Mouse (Mus musculus): ENCODE results near the gene Ctsq.
"Not testable (repeated sequence)": the region's sequence is repeated elsewhere in the genome, so short reads cannot be mapped to it uniquely, and the experiment has no call there.

The Ctsq gene

DNA sequence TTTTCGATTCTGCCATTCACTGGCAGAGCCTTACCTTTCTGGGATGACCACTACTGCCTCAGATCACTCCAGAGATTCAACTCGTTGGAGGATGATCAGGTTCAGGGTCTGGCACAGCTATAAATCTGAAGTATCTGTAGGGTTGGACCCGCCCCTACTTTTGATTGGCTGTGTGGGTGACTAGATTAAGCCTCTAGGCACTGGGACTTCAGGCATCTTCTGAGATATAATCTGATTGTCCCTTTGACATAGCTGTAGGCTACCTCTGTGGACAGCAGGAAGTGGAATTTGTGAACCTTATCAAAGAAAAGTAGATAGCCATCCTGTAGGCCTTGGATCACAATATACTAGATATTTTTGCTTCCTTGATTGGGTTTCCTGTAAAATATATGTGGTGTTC is at the start of gene Ctsq:
TSS of gene Ctsq (minus strand) at position 101 of the 400 bp plus-strand sequence.
- no peak for DNase-seq

DNA sequence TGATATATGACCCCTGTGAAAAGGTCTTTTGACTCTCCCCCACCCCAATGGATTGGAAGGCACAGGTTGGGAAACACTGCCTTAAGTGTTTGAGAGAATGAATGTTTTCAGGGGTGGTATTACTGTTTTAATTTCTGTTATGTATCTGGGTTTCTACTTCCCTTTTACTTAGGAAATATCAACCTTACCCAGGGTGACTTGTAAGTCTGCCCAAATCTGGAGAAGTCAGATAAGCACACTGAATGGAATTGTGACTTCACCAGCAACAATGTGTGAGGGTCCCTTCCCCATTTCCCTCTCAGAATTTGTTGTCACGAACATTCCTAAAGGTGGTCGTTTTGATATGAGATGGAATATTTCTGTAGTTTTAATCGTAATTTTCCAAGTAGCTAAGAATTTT is 17.6 kb downstream of the Ctsq start:
- DNase-seq, result no peak

DNA sequence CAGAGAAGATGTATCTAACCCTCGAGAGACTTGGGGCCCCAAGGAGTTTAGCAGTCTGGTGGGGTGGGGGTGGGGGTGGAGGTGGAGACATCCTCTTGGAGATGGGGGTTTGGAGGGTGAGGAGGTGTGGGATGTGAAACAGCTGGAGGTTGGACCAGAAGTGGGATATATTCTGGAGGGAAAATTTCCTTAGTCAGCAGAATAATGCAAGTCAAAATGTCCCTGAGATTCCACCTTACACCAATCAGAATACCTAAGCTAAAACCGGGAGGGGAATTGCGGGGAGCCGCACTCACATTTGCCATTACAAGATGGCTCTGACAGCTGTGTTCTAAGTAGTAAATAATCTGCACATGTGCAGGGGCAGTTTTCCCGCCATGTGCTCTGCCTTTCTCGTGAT is 18.6 kb downstream of the Ctsq start:
- no peak for DNase-seq

DNA sequence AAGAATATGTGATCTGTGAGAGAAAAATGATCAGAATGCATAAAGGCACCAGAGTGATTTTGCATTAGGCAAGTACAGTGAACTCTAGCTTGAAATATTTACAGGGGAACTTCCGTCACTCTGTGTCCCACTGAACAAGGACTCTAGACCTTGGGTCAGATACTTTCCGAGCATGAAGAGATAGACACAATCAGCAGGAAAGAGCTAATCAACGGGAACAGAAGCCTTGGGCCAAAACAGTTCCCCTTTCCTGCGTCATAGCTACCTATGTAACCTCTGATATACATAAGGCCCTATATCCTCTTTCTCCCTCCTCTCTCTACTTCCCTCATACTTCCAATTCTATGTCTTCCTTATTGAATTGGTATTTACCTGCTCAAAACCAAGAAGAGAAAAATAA is 30.3 kb downstream of the Ctsq start:
- DNase-seq, result no peak

DNA sequence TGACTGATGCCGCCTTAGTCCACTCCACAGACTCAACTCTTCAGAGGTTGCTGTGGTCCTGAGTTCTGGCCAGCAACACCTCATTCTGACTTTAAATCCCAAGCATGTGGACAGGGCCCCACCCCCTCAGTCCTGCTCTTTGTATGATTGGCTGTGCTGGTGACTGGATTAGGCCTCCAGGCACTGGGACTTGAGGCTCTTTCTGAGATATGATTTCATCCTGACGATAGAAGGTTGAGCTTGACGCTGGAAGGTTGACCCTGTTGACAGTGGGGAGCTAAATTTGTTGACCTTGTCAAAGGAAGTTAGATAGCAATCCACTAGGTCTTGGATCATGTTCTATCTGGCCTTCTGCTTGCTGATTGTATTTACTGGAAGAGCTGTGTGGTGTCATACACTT is 34.6 kb downstream of the Ctsq start, which contains the start of gene Ctsj:
TSS of gene Ctsj (minus strand) at position 101 of the 400 bp plus-strand sequence.
- DNase-seq, result no peak

DNA sequence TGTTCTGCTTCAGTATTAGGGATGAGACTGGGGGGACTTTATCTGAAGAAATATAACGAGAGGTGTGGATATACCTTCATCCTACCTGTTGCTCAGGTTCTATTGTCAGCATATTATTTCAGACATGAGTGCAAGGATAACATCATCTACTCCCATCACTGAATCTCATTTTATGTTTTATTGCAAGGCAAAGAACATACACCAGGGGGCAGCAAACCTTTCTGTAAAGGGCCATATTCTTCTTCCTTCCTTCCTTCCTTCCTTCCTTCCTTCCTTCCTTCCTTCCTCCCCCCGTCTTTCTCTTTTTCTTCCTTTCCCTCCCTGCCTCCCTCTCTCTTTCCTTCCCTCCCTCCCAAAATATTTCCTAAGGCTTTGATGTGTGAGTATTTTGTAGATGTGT is 42.8 kb downstream of the Ctsq start:
- no peak for DNase-seq

GRCm38 (mm10) chr13:60986915-60987314 is 53.5 kb downstream of the Ctsq start:
- not testable (repeated sequence) for DNase-seq

Measured in kidney, adult 18-20 months (tissue).